In the genomic region with DNA sequence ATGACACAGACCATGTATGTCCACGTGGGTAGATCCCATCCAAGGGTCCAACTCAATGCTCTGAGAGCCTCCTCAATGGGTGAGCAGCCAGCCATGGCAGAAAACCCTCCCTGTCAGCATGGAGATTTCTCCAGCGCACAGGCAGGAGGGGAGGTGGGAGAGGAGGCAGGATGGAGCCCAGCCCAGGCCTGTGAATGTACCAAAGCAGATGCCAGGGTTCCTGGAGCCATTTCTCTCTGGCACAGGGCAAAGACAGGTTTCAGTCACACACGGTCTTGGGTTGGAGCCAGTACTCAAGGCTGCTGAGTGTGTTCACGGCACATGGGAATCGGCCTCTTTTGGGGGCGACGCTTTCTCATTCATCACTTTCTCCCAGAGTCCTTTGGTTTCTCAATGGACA, we compare ENCODE assay signal across 20 mouse cellular contexts.
DNase-seq lines count a peak whose midpoint lies in the region.
"Had no signal": no experiment of that assay in that cellular context is flagged by ENCODE, and none has a peak within 500 bp of the region (broad histone marks: within the 10 kb centered on the region; RNA-seq: fewer than 3 reads in every experiment).

No protein-coding gene starts in this region.

- no peaks in the 10 kb centered on the region for H3K36me3 ChIP-seq in heart, embryonic 10.5 days
- H3K36me3 ChIP-seq: embryonic facial prominence, embryonic 10.5 days; G1E; kidney, embryonic 15.5 days; limb, embryonic 15.5 days; liver, embryonic 15.5 days; midbrain, embryonic 10.5 days had no signal

- H3K4me3 ChIP-seq in heart, embryonic 10.5 days, result no peak overlapping the region
- H3K4me3 ChIP-seq: embryonic facial prominence, embryonic 10.5 days; kidney, embryonic 15.5 days; limb, embryonic 15.5 days; liver, embryonic 15.5 days; midbrain, embryonic 10.5 days had no signal

- no peaks in the 10 kb centered on the region for H3K9me3 ChIP-seq in heart, embryonic 10.5 days
- H3K9me3 ChIP-seq: embryonic facial prominence, embryonic 10.5 days; kidney, embryonic 15.5 days; limb, embryonic 15.5 days; liver, embryonic 15.5 days; midbrain, embryonic 10.5 days had no signal

- 83% methylated on average over 7 of the region's 7 CpGs for WGBS in heart, embryonic 10.5 days

- peaks cover 18% of the 10 kb centered on the region; the same call in 1 of the 2 replicates for H3K27me3 ChIP-seq in heart, embryonic 10.5 days (ENCODE audit: insufficient read depth, poor library complexity, severe bottlenecking)
- H3K27me3 ChIP-seq: kidney, embryonic 15.5 days; limb, embryonic 15.5 days; liver, embryonic 15.5 days had no signal

- peak; percentile 44 to 48 for DNase-seq in cerebellum, adult 18-20 months
- DNase-seq in cerebellum, adult 11 months, result no peak
- DNase-seq in heart, embryonic 10.5 days (ENCODE audit: low spot score), result no peak
- DNase-seq in heart, postnatal 4 days, result no peak
- peak; percentile 77 to 80 for DNase-seq in cerebellum, postnatal 10 days
- DNase-seq in layer of hippocampus, postnatal 14 days (ENCODE audit: low spot score in 2 of 2), result peak; percentile 58 to 87
- DNase-seq in natural killer cell, adult 2 months (ENCODE audit: low spot score in 2 of 2), result no peak
- DNase-seq: adrenal gland, postnatal 10 days; heart, adult 11 months; heart, postnatal 36 days; retina, postnatal 1 day; right cerebral cortex, postnatal 4 days; thymus, postnatal 14 days had no signal

- H3K4me1 ChIP-seq in heart, embryonic 10.5 days, result peaks cover 21% of the 10 kb centered on the region
- H3K4me1 ChIP-seq: limb, embryonic 15.5 days; liver, embryonic 15.5 days had no signal

- H3K27ac ChIP-seq in heart, embryonic 10.5 days, result peak overlapping the region; percentile 66; the same call in 1 of the 2 replicates
- H3K27ac ChIP-seq: embryonic facial prominence, embryonic 10.5 days; kidney, embryonic 15.5 days; limb, embryonic 15.5 days; liver, embryonic 15.5 days; macrophage had no signal

Comparison
In these comparisons a context has a peak if more than half of its experiments do, and no peak if none do; other contexts are left out.
1. DNase-seq: peak in cerebellum, adult 18-20 months (2 of 2), cerebellum, postnatal 10 days (2 of 2) and layer of hippocampus, postnatal 14 days (2 of 2); none in cerebellum, adult 11 months (single experiment), heart, embryonic 10.5 days (single experiment), heart, postnatal 4 days (single experiment) and natural killer cell, adult 2 months (0 of 2).